Mouse (Mus musculus) kidney, adult 2 months (tissue): ENCODE data around the gene Dbn1. TPM values are rescaled to one million over a fixed set of nuclear protein-coding genes. Genes with fewer than 3 reads are reported as not detected.
A peak's percentile ranks its signal among the peaks of the same experiment; 100 is the strongest.

Source experiments
- DNase-seq: peaks from one replicate; pipeline ENCODE4 v3.0.0; 2021
- H3K27ac ChIP-seq: fragments of 200-500 bp; 2 replicates; pipeline ENCODE4 v1.5.1; 2012; ENCODE audit warnings: low read depth, low read length, control low read depth, inconsistent platforms; ENCODE audit not compliant: insufficient read depth
- H3K27me3 ChIP-seq: fragments of 200-500 bp; replicated peaks from 2 replicates; pipeline ENCODE4 v1.6.1; 2012; ENCODE audit warnings: mild to moderate bottlenecking, moderate library complexity, low read length, inconsistent platforms; ENCODE audit not compliant: control insufficient read depth, insufficient read depth
- H3K36me3 ChIP-seq: fragments of 200-500 bp; 2 replicates; pipeline ENCODE4 v1.6.1; 2012; ENCODE audit warnings: mild to moderate bottlenecking, moderate library complexity, low read length, inconsistent platforms; ENCODE audit not compliant: control insufficient read depth, insufficient read depth
- H3K4me1 ChIP-seq: fragments of 200-500 bp; 2 replicates; pipeline ENCODE4 v1.6.1; 2011; ENCODE audit warnings: low read length; ENCODE audit not compliant: control insufficient read depth, insufficient read depth
- H3K4me3 ChIP-seq: fragments of 200-500 bp; 2 replicates; pipeline ENCODE4 v1.5.1; 2011; ENCODE audit warnings: mild to moderate bottlenecking, low read depth, low read length, control low read depth; ENCODE audit not compliant: insufficient read depth
- CTCF ChIP-seq: fragments of 200-500 bp; conservative IDR thresholded peaks from 2 replicates; pipeline ENCODE4 v1.5.1; 2011; ENCODE audit warnings: low read depth, mild to moderate bottlenecking, control low read depth, low read length, moderate library complexity, mixed read lengths; ENCODE audit not compliant: insufficient read depth, insufficient read length
- POLR2A ChIP-seq: fragments of 200-500 bp; IDR thresholded peaks from one replicate; pipeline ENCODE4 v1.6.1; 2011; ENCODE audit warnings: low read depth, low read length, control low read depth
- WGBS: fragments of 180-500 bp; shearing (Covaris S2); methylation state at CpG from one replicate; pipeline ENCODE4 v1.1.7; 2018; 5-methylcytosine and 5-hydroxymethylcytosine counted together
- polyA plus RNA-seq: library from polyadenylated mRNA; depleted of rRNA; stranded (reverse); fragments of >200 nt; gene quantifications from 2 replicates; pipeline ENCODE4 v1.2.3, GENCODE M21; 2012

Gene Dbn1
- polyA plus RNA-seq, 1 experiment: 16.9 TPM

GRCm38 (mm10) chr13:55477492-55477891 is 10.4 kb downstream of the Dbn1 start:
- Histone ChIP-seq H3K27me3 (no peaks in the 10 kb centered on the region), H3K36me3 (no peaks in the 10 kb centered on the region), H3K4me1 (no peaks in the 10 kb centered on the region), H3K27ac (no peak overlapping the region), H3K4me3 (no peak overlapping the region)
- TF ChIP-seq CTCF (no peak), POLR2A (no peak)
- no peak for DNase-seq
- 67% methylated on average over 16 of the region's 16 CpGs for WGBS

- no peak overlapping the region for H3K27ac ChIP-seq
- no peaks in the 10 kb centered on the region for H3K36me3 ChIP-seq
- H3K27me3 ChIP-seq: no peaks in the 10 kb centered on the region
- no peaks in the 10 kb centered on the region for H3K4me1 ChIP-seq
- WGBS: 96% methylated on average over 8 of the region's 8 CpGs
- H3K4me3 ChIP-seq: no peak overlapping the region
- TF ChIP-seq CTCF: no peak
- no peak for TF ChIP-seq POLR2A
- DNase-seq: no peak
These were observed 11.7 kb downstream of the Dbn1 start for GRCm38 (mm10) chr13:55476256-55476655.

GRCm38 (mm10) chr13:55475750-55476149 is 12.2 kb downstream of the Dbn1 start:
- H3K27ac ChIP-seq: no peak overlapping the region
- WGBS: 94% methylated on average over 5 of the region's 5 CpGs
- DNase-seq: no peak
- TF ChIP-seq CTCF (no peak), POLR2A (no peak)
- no peaks in the 10 kb centered on the region for H3K36me3 ChIP-seq
- H3K4me1 ChIP-seq: no peaks in the 10 kb centered on the region
- H3K4me3 ChIP-seq: no peak overlapping the region
- H3K27me3 ChIP-seq: no peaks in the 10 kb centered on the region

- Histone ChIP-seq H3K4me3 (no peak overlapping the region), H3K36me3 (no peaks in the 10 kb centered on the region), H3K27me3 (no peaks in the 10 kb centered on the region), H3K27ac (no peak overlapping the region), H3K4me1 (no peaks in the 10 kb centered on the region)
- TF ChIP-seq CTCF (no peak), POLR2A (no peak)
- 58% methylated on average over 5 of the region's 5 CpGs for WGBS
- peak; percentile 49 for DNase-seq
These were observed 13.3 kb downstream of the Dbn1 start for GRCm38 (mm10) chr13:55474621-55475069.

GRCm38 (mm10) chr13:55473961-55474360 is 13.9 kb downstream of the Dbn1 start:
- no peaks in the 10 kb centered on the region for H3K4me1 ChIP-seq
- 56% methylated on average over 11 of the region's 11 CpGs for WGBS
- H3K27ac ChIP-seq: no peak overlapping the region
- no peaks in the 10 kb centered on the region for H3K36me3 ChIP-seq
- H3K27me3 ChIP-seq: no peaks in the 10 kb centered on the region
- no peak for TF ChIP-seq POLR2A
- TF ChIP-seq CTCF: no peak
- no peak overlapping the region for H3K4me3 ChIP-seq
- no peak for DNase-seq

GRCm38 (mm10) chr13:55473076-55473831 is 14.7 kb downstream of the Dbn1 start:
- Histone ChIP-seq H3K4me1 (no peaks in the 10 kb centered on the region), H3K27me3 (no peaks in the 10 kb centered on the region), H3K36me3 (no peaks in the 10 kb centered on the region), H3K4me3 (no peak overlapping the region), H3K27ac (no peak overlapping the region)
- DNase-seq: no peak
- 54% methylated on average over 18 of the region's 18 CpGs for WGBS
- TF ChIP-seq POLR2A: no peak
- no peak for TF ChIP-seq CTCF

- no peak overlapping the region for H3K27ac ChIP-seq
- 4% methylated on average over 103 of the region's 103 CpGs for WGBS
- TF ChIP-seq POLR2A: no peak
These were observed 15.5 kb downstream of the Dbn1 start for GRCm38 (mm10) chr13:55472132-55473022.

GRCm38 (mm10) chr13:55471819-55472131 is 16.1 kb downstream of the Dbn1 start:
- no peak for DNase-seq
- TF ChIP-seq CTCF (no peak), POLR2A (no peak)
- under 1% methylated on average over 31 of the region's 31 CpGs for WGBS
- Histone ChIP-seq H3K27ac (no peak overlapping the region), H3K4me1 (no peaks in the 10 kb centered on the region), H3K4me3 (peak overlapping the region; percentile 58), H3K36me3 (no peaks in the 10 kb centered on the region), H3K27me3 (no peaks in the 10 kb centered on the region)

More at GRCm38 (mm10) chr13:55472132-55473022, 15.5 kb downstream of the Dbn1 start:
- Histone ChIP-seq H3K4me1 (no peaks in the 10 kb centered on the region), H3K36me3 (no peaks in the 10 kb centered on the region), H3K4me3 (peak overlapping the region; percentile 58), H3K27me3 (no peaks in the 10 kb centered on the region)
- peak; percentile 46 for DNase-seq
